Mouse (Mus musculus) forebrain, embryonic 10.5 days (tissue): Measurements from ENCODE around the gene Sumo1. TPM values are rescaled to one million over a fixed set of nuclear protein-coding genes. Genes with fewer than 3 reads are reported as not detected.
A peak's percentile ranks its signal among the peaks of the same experiment; 100 is the strongest.

Experiments
- DNase-seq: peaks from one replicate; pipeline ENCODE4 v3.0.0-alpha.2; 2017; ENCODE audit warnings: low spot score; ENCODE audit errors: extremely low spot score
- H3K27ac ChIP-seq: fragments of 300-500 bp; sonication (generic); 2 replicates; pipeline ENCODE4 v1.5.1; 2016; ENCODE audit warnings: mild to moderate bottlenecking
- H3K27me3 ChIP-seq: fragments of 300-500 bp; sonication (generic); 2 replicates; pipeline ENCODE4 v1.6.1; 2016; ENCODE audit warnings: mild to moderate bottlenecking; ENCODE audit not compliant: poor library complexity, severe bottlenecking
- H3K36me3 ChIP-seq: fragments of 300-500 bp; sonication (generic); replicated peaks from 2 replicates; pipeline ENCODE4 v1.6.1; 2016; ENCODE audit warnings: mild to moderate bottlenecking, moderate library complexity
- H3K4me1 ChIP-seq: fragments of 300-500 bp; sonication (generic); 2 replicates; pipeline ENCODE4 v1.6.1; 2016
- H3K4me3 ChIP-seq: fragments of 300-500 bp; sonication (generic); 2 replicates; pipeline ENCODE4 v1.5.1; 2016; ENCODE audit warnings: mild to moderate bottlenecking, moderate library complexity
- H3K9me3 ChIP-seq: fragments of 300-500 bp; sonication (generic); 2 replicates; pipeline ENCODE4 v1.6.1; 2016; ENCODE audit warnings: mild to moderate bottlenecking, moderate library complexity
- WGBS: fragments of 180-500 bp; shearing (Covaris S2); methylation state at CpG from one replicate; pipeline ENCODE4 v1.1.7; 2016; 5-methylcytosine and 5-hydroxymethylcytosine counted together
- polyA plus RNA-seq: library from polyadenylated mRNA; unstranded; fragments of >200 nt; fragmentation: Nextera tagmentation; extraction: Ambion mirVana; gene quantifications from 2 replicates; pipeline ENCODE4 v1.2.1, GENCODE M21; 2016

The Sumo1 gene
- polyA plus RNA-seq, 1 experiment from 2014 or later, result 560 TPM

DNA sequence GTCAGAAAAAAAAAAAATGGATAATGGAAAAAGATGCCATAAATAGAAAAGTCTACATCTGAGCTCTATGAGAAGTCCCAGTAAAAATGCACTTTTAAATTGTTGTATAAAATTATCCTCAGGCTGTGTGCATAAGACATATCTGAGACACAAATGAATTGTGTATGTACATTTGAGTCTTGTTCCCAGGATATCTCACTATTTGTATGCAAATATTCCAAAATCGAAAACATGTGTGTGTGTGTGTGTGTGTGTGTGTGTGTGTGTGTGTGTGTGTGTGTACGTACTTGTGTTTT, 67.3 kb downstream of the Sumo1 start:
- Histone ChIP-seq H3K4me1 (peaks cover 11% of the 10 kb centered on the region), H3K27me3 (peaks cover 19% of the 10 kb centered on the region), H3K27ac (no peak overlapping the region), H3K9me3 (no peaks in the 10 kb centered on the region), H3K4me3 (no peak overlapping the region), H3K36me3 (no peaks in the 10 kb centered on the region)
- WGBS, result 93% methylated on average over 2 of the region's 2 CpGs
- no peak for DNase-seq

DNA sequence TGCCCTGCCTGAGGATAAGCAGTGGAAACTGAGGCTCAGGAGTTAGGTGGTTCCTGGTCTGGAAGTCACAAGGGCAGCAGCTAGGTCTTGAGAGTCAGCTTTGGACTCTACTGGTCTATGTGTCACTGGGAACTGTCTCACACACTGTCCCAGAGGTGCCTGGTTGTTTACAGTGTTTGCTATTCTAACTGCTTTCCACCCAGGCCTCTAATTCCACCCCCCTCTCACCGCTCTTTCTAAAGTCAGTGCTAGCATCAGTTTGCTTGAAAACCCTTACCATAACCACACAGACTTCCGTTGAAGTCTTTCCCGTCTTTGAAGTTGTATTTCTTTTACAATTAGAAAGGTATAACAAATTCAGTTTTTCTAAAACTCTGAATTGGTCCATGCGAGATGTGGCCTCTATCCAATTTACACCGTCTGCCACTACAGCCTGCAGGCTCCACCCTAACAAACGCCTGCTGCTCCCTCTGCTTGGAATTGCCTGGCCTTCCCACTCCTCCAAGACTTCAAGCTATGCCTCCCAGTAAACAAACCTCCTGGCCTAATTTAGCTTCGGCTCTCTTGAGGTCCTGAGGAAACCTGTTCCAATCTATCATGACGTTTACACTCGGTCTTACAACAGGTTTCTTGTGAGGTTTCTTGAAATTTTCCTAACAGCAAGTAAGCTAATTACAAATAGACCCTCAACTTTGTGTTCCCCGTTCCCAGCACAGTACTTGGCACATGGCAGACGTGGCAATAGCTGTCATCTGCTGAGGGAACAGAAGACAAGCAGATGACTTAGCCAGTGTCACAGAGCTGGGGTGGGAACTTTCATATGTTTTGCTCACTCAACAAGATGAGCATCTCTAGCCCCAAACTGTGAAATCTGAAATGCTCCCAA, 67.9 kb downstream of the Sumo1 start:
- no peak for DNase-seq
- WGBS, result 68% methylated on average over 11 of the region's 11 CpGs
- Histone ChIP-seq H3K36me3 (no peaks in the 10 kb centered on the region), H3K27me3 (peaks cover 20% of the 10 kb centered on the region), H3K27ac (no peak overlapping the region), H3K4me3 (no peak overlapping the region), H3K9me3 (no peaks in the 10 kb centered on the region), H3K4me1 (peaks cover 11% of the 10 kb centered on the region)

DNA sequence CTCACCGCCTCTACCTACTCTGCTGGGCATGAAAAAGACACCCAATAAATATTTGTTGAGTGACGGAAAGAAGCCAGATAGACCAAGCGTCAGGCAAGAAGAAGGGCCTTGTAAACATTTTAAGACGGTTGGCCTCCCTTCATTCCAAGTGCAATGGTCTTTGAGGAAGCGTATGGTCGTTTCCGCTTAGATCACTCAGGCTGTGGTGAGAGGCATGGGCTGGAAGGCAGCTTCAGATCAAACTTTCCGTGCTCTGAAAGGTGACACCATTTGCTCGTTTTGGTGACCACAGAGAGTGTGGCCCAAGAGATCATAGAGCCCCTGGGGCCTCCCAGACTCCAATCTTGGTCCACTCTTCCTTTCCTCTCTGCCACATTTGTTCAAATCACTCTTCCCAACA, 75.0 kb downstream of the Sumo1 start:
- no peak overlapping the region for H3K27ac ChIP-seq
- H3K36me3 ChIP-seq, result no peaks in the 10 kb centered on the region
- 90% methylated on average over 9 of the region's 9 CpGs for WGBS
- DNase-seq, result no peak
- H3K4me1 ChIP-seq, result peaks cover 25% of the 10 kb centered on the region
- no peak overlapping the region for H3K4me3 ChIP-seq
- H3K9me3 ChIP-seq, result no peaks in the 10 kb centered on the region
- peaks cover 56% of the 10 kb centered on the region for H3K27me3 ChIP-seq

DNA sequence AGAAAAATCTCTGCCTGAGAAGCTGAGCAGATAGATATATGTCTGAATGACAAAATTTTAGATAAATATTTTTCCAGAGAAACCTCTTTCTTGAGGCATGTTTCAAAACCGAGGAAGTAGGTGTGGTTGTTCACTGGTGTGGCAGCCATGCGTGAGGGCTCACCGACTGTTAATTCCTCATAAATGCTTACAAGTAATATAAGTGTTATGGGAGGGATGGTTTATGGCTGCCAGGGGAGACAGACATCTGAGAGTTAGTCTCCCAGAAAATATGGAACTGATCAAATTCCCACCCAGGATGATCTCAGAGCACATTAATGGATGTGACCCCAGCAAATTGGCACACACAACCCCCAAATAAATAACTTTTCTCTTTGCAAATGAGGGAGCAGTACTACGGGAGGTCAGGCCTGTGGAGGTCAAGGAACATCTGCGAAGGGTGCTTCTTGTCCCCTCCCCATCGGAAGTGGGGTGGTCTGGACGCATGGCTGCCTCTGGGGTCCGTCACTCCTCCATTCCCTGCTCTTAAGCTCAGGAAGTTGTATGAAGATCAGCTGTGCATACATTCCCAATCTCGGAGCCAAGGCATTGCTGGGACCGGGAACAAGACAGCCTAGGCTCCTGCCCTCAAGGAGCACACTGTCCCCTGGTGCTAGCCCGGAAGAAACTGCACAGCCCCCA, 75.9 kb downstream of the Sumo1 start:
- H3K36me3 ChIP-seq, result no peaks in the 10 kb centered on the region
- DNase-seq, result no peak
- H3K27ac ChIP-seq, result no peak overlapping the region
- peaks cover 25% of the 10 kb centered on the region for H3K4me1 ChIP-seq
- no peak overlapping the region for H3K4me3 ChIP-seq
- 86% methylated on average over 11 of the region's 11 CpGs for WGBS
- H3K9me3 ChIP-seq, result no peaks in the 10 kb centered on the region
- H3K27me3 ChIP-seq, result peaks cover 65% of the 10 kb centered on the region

DNA sequence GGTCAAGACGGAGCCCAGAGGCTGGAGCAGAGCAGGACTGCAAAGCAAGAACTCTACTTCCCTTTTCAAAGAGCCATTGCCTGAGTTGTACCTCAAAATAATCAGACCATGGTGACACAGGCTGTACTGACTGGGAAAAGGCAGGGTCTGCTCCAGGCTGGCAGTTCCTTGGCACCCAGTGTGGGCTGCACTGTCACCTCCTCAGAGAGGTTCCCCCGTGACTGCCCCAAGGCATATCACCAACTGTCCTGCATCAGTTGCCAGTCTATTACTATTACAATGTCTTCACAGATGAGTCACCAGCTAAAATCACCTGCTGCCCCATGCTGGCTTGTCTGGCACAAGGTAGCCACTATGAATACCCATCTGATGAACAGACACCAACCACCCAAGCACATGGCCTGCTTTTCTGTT, 77.0 kb downstream of the Sumo1 start:
- Histone ChIP-seq H3K36me3 (no peaks in the 10 kb centered on the region), H3K4me1 (peaks cover 25% of the 10 kb centered on the region), H3K4me3 (no peak overlapping the region), H3K27ac (no peak overlapping the region), H3K27me3 (peaks cover 69% of the 10 kb centered on the region), H3K9me3 (no peaks in the 10 kb centered on the region)
- 81% methylated on average over 2 of the region's 2 CpGs for WGBS
- no peak for DNase-seq

DNA sequence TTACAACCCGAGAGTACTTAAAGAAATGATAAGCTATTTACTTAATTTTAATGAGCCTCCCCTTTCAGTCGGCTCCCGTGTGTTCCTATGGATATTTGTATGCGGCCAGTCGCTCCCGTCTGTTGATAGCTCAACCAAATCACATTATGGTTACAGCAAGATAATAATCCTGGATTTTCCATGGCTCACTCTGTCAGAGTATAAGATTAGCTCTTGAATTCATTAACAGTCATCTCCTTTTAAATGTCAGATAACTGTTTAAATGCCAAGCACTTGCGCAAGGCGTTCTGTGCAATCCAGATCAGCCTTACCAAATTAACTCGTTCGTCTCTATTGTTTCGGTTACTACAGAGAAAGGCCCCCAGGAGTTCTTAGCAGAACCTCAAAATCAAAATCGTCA, 77.8 kb downstream of the Sumo1 start:
- 15% methylated on average over 12 of the region's 12 CpGs for WGBS
- H3K4me3 ChIP-seq, result peak overlapping the region; percentile 36
- peaks cover 25% of the 10 kb centered on the region for H3K4me1 ChIP-seq

DNA sequence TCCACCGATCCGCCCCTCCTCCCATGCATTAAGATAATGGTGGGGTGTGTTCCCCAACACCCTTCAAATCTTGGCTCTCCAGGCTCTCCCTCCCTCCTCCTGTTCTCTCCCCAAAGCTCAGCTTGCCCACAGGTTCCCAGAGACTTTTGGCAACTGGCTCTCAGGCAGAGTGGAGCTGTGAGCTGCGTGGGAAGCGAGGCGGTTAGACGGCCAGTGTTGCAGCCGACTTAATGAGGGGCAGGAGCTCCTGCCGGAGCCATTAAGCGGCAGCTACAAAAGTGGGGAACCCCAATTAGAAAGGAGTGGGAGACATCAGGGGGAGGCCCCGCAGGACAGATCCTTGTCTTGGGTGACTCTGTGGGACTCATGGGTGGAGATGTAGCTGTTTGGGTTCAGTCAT, 78.3 kb downstream of the Sumo1 start:
- Histone ChIP-seq H3K9me3 (no peaks in the 10 kb centered on the region), H3K27me3 (peaks cover 76% of the 10 kb centered on the region), H3K4me1 (peaks cover 25% of the 10 kb centered on the region), H3K27ac (peak overlapping the region; percentile 67), H3K36me3 (no peaks in the 10 kb centered on the region), H3K4me3 (peak overlapping the region; percentile 36)
- peak; percentile 38 for DNase-seq
- WGBS, result 5% methylated on average over 10 of the region's 10 CpGs

More for the DNA sequence above, 77.8 kb downstream of the Sumo1 start:
- no peak overlapping the region for H3K27ac ChIP-seq
- no peaks in the 10 kb centered on the region for H3K36me3 ChIP-seq
- no peak for DNase-seq
- no peaks in the 10 kb centered on the region for H3K9me3 ChIP-seq
- H3K27me3 ChIP-seq, result peaks cover 77% of the 10 kb centered on the region

DNA sequence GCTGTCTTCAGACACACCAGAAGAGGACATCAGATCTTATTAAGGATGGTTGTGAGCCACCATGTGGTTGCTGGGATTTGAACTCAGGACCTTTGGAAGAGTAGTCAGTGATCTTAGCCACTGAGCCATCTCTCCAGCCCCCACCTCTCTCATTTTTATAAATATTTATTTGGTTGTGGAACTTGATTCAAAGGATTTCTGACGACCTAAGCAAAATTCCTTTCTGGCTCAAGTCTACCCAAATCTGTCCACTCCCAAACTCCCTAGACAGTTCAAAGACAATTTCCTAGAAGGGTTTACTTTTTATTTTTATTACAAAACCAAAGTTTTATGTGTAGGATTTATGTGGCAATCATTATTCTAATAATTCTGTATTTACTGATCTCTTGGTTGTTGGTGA, 81.4 kb downstream of the Sumo1 start:
- Histone ChIP-seq H3K9me3 (no peaks in the 10 kb centered on the region), H3K4me3 (no peak overlapping the region), H3K36me3 (no peaks in the 10 kb centered on the region), H3K27ac (no peak overlapping the region), H3K27me3 (peaks cover 82% of the 10 kb centered on the region), H3K4me1 (peaks cover 36% of the 10 kb centered on the region)
- no peak for DNase-seq
- WGBS, result 82% methylated on average over 1 of the region's 1 CpGs

DNA sequence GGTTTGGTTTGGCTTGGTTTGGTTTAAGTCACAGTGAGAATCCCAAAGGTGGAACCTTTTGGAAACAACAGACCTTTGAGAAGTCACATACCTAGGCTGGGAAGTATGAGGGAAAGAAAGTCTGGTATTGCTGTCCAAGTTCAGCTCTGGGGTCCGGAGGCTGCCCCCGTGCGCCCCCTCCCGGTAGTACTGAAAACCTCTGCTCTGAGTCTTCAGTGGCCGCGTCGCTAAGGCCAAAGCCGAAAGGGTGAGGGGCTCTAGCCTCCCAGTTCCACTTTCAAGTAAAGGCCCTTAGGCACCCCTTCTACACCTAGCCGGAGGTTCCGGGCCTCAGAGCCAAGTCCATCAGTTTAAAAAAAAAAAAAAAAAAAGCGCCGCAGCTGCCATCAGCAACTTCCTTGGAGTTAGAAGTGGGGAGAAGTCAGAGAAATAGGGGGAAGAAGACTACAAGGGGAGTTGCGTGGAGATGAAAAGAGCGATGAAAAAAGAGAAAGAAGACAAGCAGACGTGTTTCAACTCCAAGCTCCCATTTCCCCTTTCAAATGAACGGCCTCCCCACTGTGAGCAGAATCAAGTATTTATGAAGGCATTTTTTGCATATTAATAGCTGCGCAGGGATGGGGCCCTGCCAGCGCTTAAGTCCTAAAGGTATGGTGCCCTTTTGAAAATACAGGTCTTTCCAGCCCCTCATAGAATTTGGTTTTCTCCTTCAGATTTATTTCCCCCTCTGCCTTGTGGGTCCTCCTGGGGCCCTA, 85.8 kb downstream of the Sumo1 start:
- Histone ChIP-seq H3K4me3 (no peak overlapping the region), H3K27ac (no peak overlapping the region), H3K36me3 (no peaks in the 10 kb centered on the region), H3K27me3 (peaks cover 68% of the 10 kb centered on the region), H3K9me3 (no peaks in the 10 kb centered on the region), H3K4me1 (peaks cover 22% of the 10 kb centered on the region)
- 7% methylated on average over 18 of the region's 18 CpGs for WGBS
- DNase-seq, result peak; percentile 78

DNA sequence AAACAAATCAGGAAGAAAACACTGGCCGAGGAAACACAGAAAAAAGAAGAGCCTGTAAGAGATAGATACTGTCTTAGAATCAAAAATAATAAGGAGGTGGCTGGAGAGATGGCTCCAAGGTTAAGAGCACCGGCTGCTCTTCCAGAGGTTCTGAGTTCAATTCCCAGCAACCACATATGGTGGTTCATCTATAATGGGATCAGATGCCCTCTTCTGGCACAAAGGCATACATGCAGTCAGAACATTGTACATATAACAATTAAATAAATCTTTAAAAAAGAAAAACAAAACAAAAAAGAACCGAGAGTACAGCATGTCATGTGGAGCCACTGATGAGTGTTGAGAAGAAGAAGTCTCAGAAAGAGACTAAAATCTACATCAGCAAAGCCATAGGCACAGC, 89.8 kb downstream of the Sumo1 start:
- DNase-seq, result no peak
- peaks cover 22% of the 10 kb centered on the region for H3K4me1 ChIP-seq
- H3K27me3 ChIP-seq, result peaks cover 65% of the 10 kb centered on the region
- no peak overlapping the region for H3K4me3 ChIP-seq
- H3K27ac ChIP-seq, result no peak overlapping the region
- H3K36me3 ChIP-seq, result no peaks in the 10 kb centered on the region
- 90% methylated on average over 3 of the region's 3 CpGs for WGBS
- no peaks in the 10 kb centered on the region for H3K9me3 ChIP-seq

DNA sequence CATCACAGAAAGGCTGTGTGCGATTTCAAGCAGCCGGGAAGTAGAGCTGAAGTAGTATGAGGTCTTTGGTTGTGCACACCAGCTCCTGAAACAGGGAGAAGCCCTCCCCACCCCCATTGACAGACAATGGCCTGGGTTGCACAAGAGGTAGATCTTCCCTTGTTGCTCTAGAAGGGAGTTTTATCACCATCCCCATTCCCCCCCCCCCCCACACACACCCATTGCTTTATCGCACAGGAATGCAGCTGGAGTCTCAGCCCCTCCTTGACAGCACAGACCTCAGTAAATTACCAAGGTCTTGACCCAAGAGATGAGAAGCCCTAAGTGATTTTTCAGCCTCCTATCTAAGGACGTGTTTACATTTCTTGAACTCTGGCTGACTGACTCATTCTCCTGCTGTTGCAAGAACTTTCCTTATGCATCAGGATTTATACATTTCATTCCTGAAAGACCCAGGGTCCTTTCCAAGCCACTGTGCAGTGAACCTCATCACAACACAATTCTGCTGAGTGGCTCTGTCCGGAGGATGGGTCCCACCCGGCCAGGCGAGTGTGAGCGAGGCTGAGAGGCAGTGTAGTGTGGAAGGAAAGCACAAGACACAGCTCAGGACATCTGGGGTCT, 90.4 kb downstream of the Sumo1 start:
- Histone ChIP-seq H3K36me3 (no peaks in the 10 kb centered on the region), H3K4me1 (peaks cover 23% of the 10 kb centered on the region), H3K27ac (no peak overlapping the region), H3K4me3 (no peak overlapping the region), H3K9me3 (no peaks in the 10 kb centered on the region), H3K27me3 (peaks cover 63% of the 10 kb centered on the region)
- 65% methylated on average over 8 of the region's 8 CpGs for WGBS
- no peak for DNase-seq

DNA sequence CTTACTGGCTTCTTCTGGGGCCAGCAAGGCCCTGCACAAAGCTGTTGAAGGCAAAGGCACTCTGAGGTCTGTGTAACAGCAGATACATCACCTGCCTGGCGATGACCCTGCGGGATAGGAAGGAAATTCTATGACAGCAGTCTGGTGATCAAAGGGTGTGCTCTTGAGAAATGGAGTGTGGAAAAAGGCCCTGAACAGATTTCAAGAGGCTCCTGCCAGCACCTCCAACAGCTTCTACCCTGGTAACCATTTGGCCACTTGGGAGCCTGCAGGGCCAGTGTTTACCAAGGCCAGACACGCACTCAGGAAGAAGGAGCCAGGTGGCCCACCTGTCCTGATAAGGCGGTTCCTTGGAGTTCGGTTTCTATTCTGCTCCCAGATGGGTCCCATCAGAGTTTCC, 91.3 kb downstream of the Sumo1 start:
- WGBS, result 91% methylated on average over 5 of the region's 5 CpGs
- no peaks in the 10 kb centered on the region for H3K9me3 ChIP-seq
- no peaks in the 10 kb centered on the region for H3K36me3 ChIP-seq
- peaks cover 23% of the 10 kb centered on the region for H3K4me1 ChIP-seq
- peaks cover 57% of the 10 kb centered on the region for H3K27me3 ChIP-seq
- H3K4me3 ChIP-seq, result no peak overlapping the region
- H3K27ac ChIP-seq, result no peak overlapping the region
- DNase-seq, result no peak
